Mouse (Mus musculus): ENCODE results near the gene Arhgap29. TPM values are rescaled to one million over a fixed set of nuclear protein-coding genes. Genes with fewer than 3 reads are reported as not detected.

Arhgap29 gene
- 40.7 and 57.1 TPM in 2 replicates for polyA plus RNA-seq (2012; rRNA removed)

GRCm38 (mm10) chr3:121952041-121952591 lies at the start of gene Arhgap29:
Gene Arhgap29, plus strand, starts transcription at chr3:121952541.

GRCm38 (mm10) chr3:122043799-122044547 lies 91.6 kb downstream of the Arhgap29 start, which contains the start of gene Abca4:
Gene Abca4, plus strand, starts transcription at chr3:122044443.

Other genes starting within 250 kb of the Arhgap29 start
- gene F3, start 229.0 kb upstream of the Arhgap29 start, polyA plus RNA-seq (2012; rRNA removed) = 40.1 and 55.9 TPM in 2 replicates
- 2.0 and 3.2 TPM in 2 replicates for gene Abcd3, start 137.2 kb upstream of the Arhgap29 start, polyA plus RNA-seq (2012; rRNA removed)
- 6.4 and 8.2 TPM in 2 replicates for gene Abca4, start 91.9 kb downstream of the Arhgap29 start, polyA plus RNA-seq (2012; rRNA removed)

Measured in ovary, adult 2 months (tissue).